In the genomic region with DNA sequence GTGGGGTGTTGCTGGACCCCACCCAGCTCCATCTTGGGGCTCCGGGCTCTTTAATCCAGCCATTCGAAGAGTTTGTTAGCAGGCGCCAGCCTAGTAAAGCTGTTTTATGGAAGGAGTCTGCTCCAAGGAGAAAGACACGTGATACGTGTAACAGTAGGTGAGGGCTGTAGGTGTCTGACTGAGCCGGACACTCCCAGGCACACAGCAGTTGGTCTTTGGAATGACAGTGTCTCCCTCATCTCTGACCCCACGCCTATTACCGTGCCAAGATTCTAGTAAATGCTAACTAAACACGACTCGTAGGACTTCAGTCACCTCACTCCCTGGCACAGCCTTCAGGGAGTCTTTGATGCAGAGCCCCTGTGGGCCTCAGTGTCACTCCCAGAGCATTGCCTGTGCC, we compare ENCODE assay signal across 23 mouse cellular contexts. TPM values are rescaled to one million over a fixed set of nuclear protein-coding genes. Genes with fewer than 3 reads are reported as not detected.
A peak's percentile ranks its signal among the peaks of the same experiment; 100 is the strongest.
DNase-seq lines count a peak whose midpoint lies in the region; ATAC-seq lines count a peak whose summit lies in the region.
"Had no signal": no experiment of that assay in that cellular context is flagged by ENCODE, and none has a peak within 500 bp of the region (broad histone marks: within the 10 kb centered on the region; RNA-seq: fewer than 3 reads in every experiment).

No protein-coding gene starts in this region.

- H3K9ac ChIP-seq in midbrain, embryonic 11.5 days (ENCODE audit: low read length), result no peak overlapping the region
- H3K9ac ChIP-seq in midbrain, embryonic 16.5 days (ENCODE audit: low read depth, low read length), result no peak overlapping the region
- H3K9ac ChIP-seq: forebrain, embryonic 15.5 days; heart, embryonic 15.5 days; hindbrain, embryonic 13.5 days; liver, embryonic 13.5 days; lung, embryonic 14.5 days; midbrain, embryonic 15.5 days had no signal

- peaks cover 11% of the 10 kb centered on the region for H3K4me1 ChIP-seq in midbrain, embryonic 11.5 days (ENCODE audit: control insufficient read depth, insufficient read depth, low read length)
- H3K4me1 ChIP-seq in midbrain, embryonic 16.5 days (ENCODE audit: control insufficient read depth, insufficient read depth, low read length), result peaks cover 16% of the 10 kb centered on the region

- no peak for ATAC-seq in midbrain, embryonic 11.5 days (ENCODE audit: low FRiP score)
- ATAC-seq in midbrain, embryonic 16.5 days, result no peak
- ATAC-seq: forebrain, embryonic 15.5 days; midbrain, embryonic 15.5 days had no signal

- H3K4me3 ChIP-seq in midbrain, embryonic 11.5 days (ENCODE audit: low read depth, low read length), result no peak overlapping the region
- no peak overlapping the region for H3K4me3 ChIP-seq in midbrain, embryonic 16.5 days (ENCODE audit: low read depth, low read length)
- H3K4me3 ChIP-seq: forebrain, embryonic 15.5 days; heart, embryonic 15.5 days; hindbrain, embryonic 13.5 days; liver, embryonic 13.5 days; midbrain, embryonic 15.5 days had no signal

- no peaks in the 10 kb centered on the region for H3K36me3 ChIP-seq in midbrain, embryonic 11.5 days (ENCODE audit: control insufficient read depth, insufficient read depth, low read length)
- H3K36me3 ChIP-seq in midbrain, embryonic 16.5 days (ENCODE audit: control insufficient read depth, insufficient read depth, low read length), result no peaks in the 10 kb centered on the region
- H3K36me3 ChIP-seq: forebrain, embryonic 15.5 days; heart, embryonic 15.5 days; hindbrain, embryonic 13.5 days; liver, embryonic 13.5 days; midbrain, embryonic 15.5 days had no signal

- no peak overlapping the region for H3K4me2 ChIP-seq in midbrain, embryonic 11.5 days
- no peak overlapping the region for H3K4me2 ChIP-seq in midbrain, embryonic 16.5 days (ENCODE audit: low read length)
- H3K4me2 ChIP-seq: forebrain, embryonic 15.5 days; heart, embryonic 15.5 days; hindbrain, embryonic 13.5 days; liver, embryonic 13.5 days; lung, embryonic 14.5 days; midbrain, embryonic 15.5 days had no signal

- no peaks in the 10 kb centered on the region for H3K27me3 ChIP-seq in midbrain, embryonic 11.5 days (ENCODE audit: control insufficient read depth, insufficient read depth, low read length)
- H3K27me3 ChIP-seq in midbrain, embryonic 16.5 days (ENCODE audit: control insufficient read depth, insufficient read depth, low read depth, low read length), result no peaks in the 10 kb centered on the region
- H3K27me3 ChIP-seq: CH12.LX; forebrain, embryonic 15.5 days; heart, embryonic 15.5 days; hindbrain, embryonic 13.5 days; liver, embryonic 13.5 days; midbrain, embryonic 15.5 days had no signal

- no peak overlapping the region for H3K27ac ChIP-seq in midbrain, embryonic 11.5 days (ENCODE audit: low read depth, low read length)
- no peak overlapping the region for H3K27ac ChIP-seq in midbrain, embryonic 16.5 days (ENCODE audit: low read length)
- H3K27ac ChIP-seq: forebrain, embryonic 15.5 days; heart, embryonic 15.5 days; hindbrain, embryonic 13.5 days; kidney, postnatal 0 days; liver, embryonic 13.5 days; midbrain, embryonic 15.5 days had no signal

- DNase-seq in kidney, adult 18-20 months, result peak; percentile 37
- DNase-seq in kidney, postnatal 4 days, result no peak
- peak; percentile 71 for DNase-seq in midbrain, embryonic 11.5 days (ENCODE audit: low spot score, missing footprints)
- DNase-seq in kidney, postnatal 14 days, result peak; percentile 44
- DNase-seq in frontal cortex, adult 2 months (ENCODE audit: extremely low spot score in 1 of 2, low spot score in 1 of 2), result no peak
- DNase-seq in embryo, embryonic 10.5 days (ENCODE audit: low spot score), result no peak
- DNase-seq: adrenal gland, postnatal 14 days; B cell, adult 2 months; cerebellum, adult 8-10 months; cerebellum, postnatal 36 days; gastrocnemius, postnatal 36 days; heart, postnatal 36 days; layer of hippocampus, adult 9-11 months; liver, embryonic 13.5 days; lung, embryonic 14.5 days; thymus, adult 18-20 months had no signal

- WGBS in midbrain, embryonic 11.5 days, result 88% methylated on average over 10 of the region's 10 CpGs
- 85% methylated on average over 10 of the region's 10 CpGs for WGBS in midbrain, embryonic 16.5 days

- H3K9me3 ChIP-seq in midbrain, embryonic 11.5 days (ENCODE audit: control insufficient read depth, low read length), result no peaks in the 10 kb centered on the region
- no peaks in the 10 kb centered on the region for H3K9me3 ChIP-seq in midbrain, embryonic 16.5 days (replicated peaks; ENCODE audit: control insufficient read depth, low read length, poor library complexity, severe bottlenecking)
- H3K9me3 ChIP-seq: forebrain, embryonic 15.5 days; heart, embryonic 15.5 days; hindbrain, embryonic 13.5 days; liver, embryonic 13.5 days; midbrain, embryonic 15.5 days had no signal

RNA-seq across cellular contexts. Expression of a gene that starts 3.0 kb away (rescaled TPM):
- 3.0 and 4.2 TPM in 2 replicates for polyA plus RNA-seq in midbrain, embryonic 11.5 days (2014; fragmentation: Nextera tagmentation; extraction: Ambion mirVana)
- polyA plus RNA-seq in midbrain, embryonic 16.5 days (2015; fragmentation: Nextera tagmentation; extraction: Ambion mirVana), result 5.7 and 6.0 TPM in 2 replicates
- 28.1 and 30.4 TPM in 2 replicates for polyA plus RNA-seq in frontal cortex, adult 2 months (2012; rRNA removed)

RNA-seq across cellular contexts. Expression of a gene that starts 32.3 kb away (rescaled TPM):
- polyA plus RNA-seq in midbrain, embryonic 11.5 days (2014; fragmentation: Nextera tagmentation; extraction: Ambion mirVana), result 62.9 and 72.1 TPM in 2 replicates
- polyA plus RNA-seq in midbrain, embryonic 16.5 days (2015; fragmentation: Nextera tagmentation; extraction: Ambion mirVana), result 69.0 and 76.5 TPM in 2 replicates
- polyA plus RNA-seq in frontal cortex, adult 2 months (2012; rRNA removed), result 84.6 and 85.4 TPM in 2 replicates

RNA-seq across cellular contexts. Expression of a gene that starts 54.7 kb away (rescaled TPM):
- polyA plus RNA-seq in midbrain, embryonic 11.5 days (2014; fragmentation: Nextera tagmentation; extraction: Ambion mirVana), result 31.9 and 37.5 TPM in 2 replicates
- polyA plus RNA-seq in midbrain, embryonic 16.5 days (2015; fragmentation: Nextera tagmentation; extraction: Ambion mirVana), result 51.4 and 53.6 TPM in 2 replicates
- polyA plus RNA-seq in frontal cortex, adult 2 months (2012; rRNA removed), result 45.0 and 46.6 TPM in 2 replicates

RNA-seq across cellular contexts. Expression of a gene that starts 57.6 kb away (rescaled TPM):
- polyA plus RNA-seq in midbrain, embryonic 11.5 days (2014; fragmentation: Nextera tagmentation; extraction: Ambion mirVana), result 12.9 and 14.0 TPM in 2 replicates
- polyA plus RNA-seq in midbrain, embryonic 16.5 days (2015; fragmentation: Nextera tagmentation; extraction: Ambion mirVana), result 20.6 and 21.3 TPM in 2 replicates
- polyA plus RNA-seq in frontal cortex, adult 2 months (2012; rRNA removed), result 53.0 and 53.8 TPM in 2 replicates

RNA-seq across cellular contexts. Expression of a gene that starts 59.3 kb away (rescaled TPM):
- 1.3 and 2.1 TPM in 2 replicates for polyA plus RNA-seq in midbrain, embryonic 11.5 days (2014; fragmentation: Nextera tagmentation; extraction: Ambion mirVana)
- 55.0 and 62.1 TPM in 2 replicates for polyA plus RNA-seq in midbrain, embryonic 16.5 days (2015; fragmentation: Nextera tagmentation; extraction: Ambion mirVana)
- 293 and 296 TPM in 2 replicates for polyA plus RNA-seq in frontal cortex, adult 2 months (2012; rRNA removed)

Comparison
In these comparisons a context has a peak if more than half of its experiments do, and no peak if none do; other contexts are left out.
1. DNase-seq: peak in kidney, adult 18-20 months (single experiment), midbrain, embryonic 11.5 days (single experiment) and kidney, postnatal 14 days (single experiment); none in kidney, postnatal 4 days (0 of 2), frontal cortex, adult 2 months (0 of 2) and embryo, embryonic 10.5 days (single experiment).